Mouse (Mus musculus) G1E (cell line): ENCODE data around the gene Tbcel. TPM values are rescaled to one million over a fixed set of nuclear protein-coding genes. Genes with fewer than 3 reads are reported as not detected.
A peak's percentile ranks its signal among the peaks of the same experiment; 100 is the strongest.

Experiments
- ATAC-seq: 2 replicates; pipeline ENCODE4 v1.8.0; 2016; ENCODE audit warnings: mild to moderate bottlenecking; ENCODE audit not compliant: insufficient number of reproducible peaks, poor library complexity, low FRiP score, severe bottlenecking; ENCODE audit errors: extremely low read depth
- DNase-seq: peaks from one replicate; pipeline ENCODE4 v3.0.0; 2012; ENCODE audit warnings: low spot score
- H3K27me3 ChIP-seq: 2 replicates; pipeline ENCODE4 v1.6.1; 2012; ENCODE audit warnings: mild to moderate bottlenecking, low read length, inconsistent platforms; ENCODE audit not compliant: insufficient read depth
- H3K36me3 ChIP-seq: replicated peaks from 2 replicates; pipeline ENCODE3; 2012; ENCODE audit warnings: mild to moderate bottlenecking, inconsistent platforms
- H3K4me1 ChIP-seq: 2 replicates; pipeline ENCODE4 v1.6.1; 2012; ENCODE audit warnings: low read depth, low read length, inconsistent platforms, mixed read lengths; ENCODE audit not compliant: insufficient read depth
- H3K4me3 ChIP-seq: 2 replicates; pipeline ENCODE4 v1.5.1; 2012; ENCODE audit warnings: low read depth, mild to moderate bottlenecking, inconsistent platforms, low read length, moderate library complexity, mixed read lengths
- H3K9me3 ChIP-seq: replicated peaks from 2 replicates; pipeline ENCODE4 v1.6.1; 2012; ENCODE audit warnings: inconsistent platforms
- CTCF ChIP-seq: IDR thresholded peaks from 2 replicates; pipeline ENCODE4 v1.5.1; 2012; ENCODE audit warnings: low read depth, low read length, inconsistent platforms, mixed read lengths
- GATA1 ChIP-seq: IDR thresholded peaks from 2 replicates; pipeline ENCODE4 v1.6.1; 2012; ENCODE audit warnings: borderline replicate concordance, low read length, inconsistent platforms, mixed read lengths
- GATA2 ChIP-seq: IDR thresholded peaks from 2 replicates; pipeline ENCODE4 v1.6.1; 2012; ENCODE audit warnings: low read depth, low read length, inconsistent platforms, borderline replicate concordance
- POLR2AphosphoS5 ChIP-seq: IDR thresholded peaks from 2 replicates; pipeline ENCODE4 v1.6.1; 2012; ENCODE audit warnings: low read depth, low read length, inconsistent platforms; ENCODE audit not compliant: insufficient replicate concordance
- TAL1 ChIP-seq: conservative IDR thresholded peaks from 2 replicates; pipeline ENCODE4 v1.6.1; 2012; ENCODE audit warnings: low read depth, low read length, inconsistent platforms, mixed read lengths
- polyA plus RNA-seq: library from polyadenylated mRNA; stranded (reverse); fragments of >175 nt; gene quantifications from 2 replicates; pipeline ENCODE4 v1.2.3, GENCODE M21; 2012
- total RNA-seq, 2 experiments: library from RNA; stranded (forward) in 1 of 2; stranded (reverse) in 1 of 2; fragments of 200-1000 nt in 1 of 2; fragments of >200 nt in 1 of 2; fragmentation: Nextera tagmentation in 1 of 2; gene quantifications; 2 replicates each; pipeline ENCODE4 v1.2.3; 2014 to 2017

Gene Tbcel
- total and polyA plus RNA-seq, 3 experiments = 4.2 to 33.3 (median 31.1) TPM

GRCm38 (mm10) chr9:42441234-42441633, 66.4 kb downstream of the Tbcel start:
- TF ChIP-seq TAL1 (no peak), POLR2AphosphoS5 (no peak), GATA2 (no peak), GATA1 (no peak), CTCF (no peak)
- peaks cover 11% of the 10 kb centered on the region for H3K4me1 ChIP-seq
- H3K9me3 ChIP-seq = no peaks in the 10 kb centered on the region
- H3K4me3 ChIP-seq = no peak overlapping the region
- no peaks in the 10 kb centered on the region for H3K27me3 ChIP-seq
- no peak for DNase-seq
- ATAC-seq = no peak
- peaks cover 96% of the 10 kb centered on the region for H3K36me3 ChIP-seq

DNA sequence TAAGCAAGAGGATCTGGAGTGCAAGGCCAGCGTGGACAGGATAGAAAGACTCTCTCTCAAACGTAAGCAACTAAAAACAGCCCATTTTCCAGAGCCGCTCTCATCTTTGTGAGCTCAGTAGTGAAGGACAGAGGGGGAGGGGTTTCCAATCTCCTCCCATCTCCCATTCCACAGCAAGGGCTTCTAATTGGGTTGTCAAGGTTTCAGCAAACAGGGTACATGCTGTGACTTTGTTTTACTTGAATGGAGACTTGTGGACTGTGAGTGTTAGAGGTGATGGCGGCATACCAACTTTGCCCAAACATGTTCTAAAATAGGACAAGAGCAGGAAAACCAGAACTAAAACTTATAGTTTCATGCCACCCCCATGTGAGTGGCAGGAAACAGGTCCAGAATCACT, 68.2 kb downstream of the Tbcel start:
- Histone ChIP-seq H3K4me3 (no peak overlapping the region), H3K4me1 (peaks cover 17% of the 10 kb centered on the region), H3K36me3 (peaks cover 97% of the 10 kb centered on the region), H3K27me3 (no peaks in the 10 kb centered on the region), H3K9me3 (no peaks in the 10 kb centered on the region)
- TF ChIP-seq GATA1 = no peak
- no peak for TF ChIP-seq TAL1
- no peak for TF ChIP-seq CTCF
- no peak for TF ChIP-seq POLR2AphosphoS5
- no peak for TF ChIP-seq GATA2
- ATAC-seq (no peak), DNase-seq (no peak)

- DNase-seq = no peak
- H3K4me3 ChIP-seq = no peak overlapping the region
- peaks cover 100% of the 10 kb centered on the region for H3K36me3 ChIP-seq
These were observed 75.5 kb downstream of the Tbcel start for GRCm38 (mm10) chr9:42432155-42432554.

DNA sequence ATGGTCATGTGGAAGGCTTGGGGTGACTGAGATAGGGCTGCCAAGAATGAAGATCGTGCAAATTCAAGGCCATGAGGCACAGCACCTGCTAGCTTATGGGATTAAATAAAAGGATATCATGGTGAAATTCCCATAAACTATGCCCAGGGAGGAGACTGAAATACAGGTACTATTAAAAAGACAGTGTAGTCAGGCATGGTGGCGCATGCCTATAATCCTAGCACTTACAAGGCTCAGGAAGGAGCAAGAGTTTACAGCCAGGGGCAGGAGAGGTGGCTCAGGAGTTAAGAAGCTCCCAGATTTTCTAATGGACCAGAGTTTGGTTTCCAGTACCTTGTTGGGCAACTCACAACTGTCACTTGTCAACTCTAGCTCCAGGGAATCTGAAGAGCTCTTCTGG, 76.0 kb downstream of the Tbcel start:
- Histone ChIP-seq H3K27me3 (no peaks in the 10 kb centered on the region), H3K36me3 (peaks cover 100% of the 10 kb centered on the region), H3K4me3 (no peak overlapping the region), H3K9me3 (no peaks in the 10 kb centered on the region), H3K4me1 (peaks cover 13% of the 10 kb centered on the region)
- TF ChIP-seq GATA2 (no peak), POLR2AphosphoS5 (no peak), CTCF (no peak), GATA1 (no peak), TAL1 (no peak)
- ATAC-seq = no peak
- DNase-seq = no peak

More at GRCm38 (mm10) chr9:42432155-42432554, 75.5 kb downstream of the Tbcel start:
- H3K27me3 ChIP-seq = no peaks in the 10 kb centered on the region
- peak; percentile 22; the same call in 1 of the 2 replicates for ATAC-seq
- H3K4me1 ChIP-seq = peaks cover 15% of the 10 kb centered on the region
- no peaks in the 10 kb centered on the region for H3K9me3 ChIP-seq
- TF ChIP-seq TAL1 (no peak), CTCF (no peak), GATA1 (no peak), POLR2AphosphoS5 (no peak), GATA2 (no peak)

- TF ChIP-seq TAL1 (no peak), GATA1 (no peak), CTCF (no peak), GATA2 (no peak), POLR2AphosphoS5 (no peak)
These were observed 79.3 kb downstream of the Tbcel start for GRCm38 (mm10) chr9:42428060-42428924.

GRCm38 (mm10) chr9:42426661-42427358, 80.8 kb downstream of the Tbcel start:
- no peak for TF ChIP-seq POLR2AphosphoS5
- no peak for TF ChIP-seq TAL1
- TF ChIP-seq GATA1 = no peak
- TF ChIP-seq CTCF = no peak
- no peak for TF ChIP-seq GATA2
- Histone ChIP-seq H3K4me1 (peaks cover 10% of the 10 kb centered on the region; the same call in 1 of the 2 replicates), H3K4me3 (no peak overlapping the region), H3K9me3 (no peaks in the 10 kb centered on the region), H3K36me3 (peaks cover 97% of the 10 kb centered on the region), H3K27me3 (no peaks in the 10 kb centered on the region)
- no peak for DNase-seq
- ATAC-seq = no peak

More at GRCm38 (mm10) chr9:42428060-42428924, 79.3 kb downstream of the Tbcel start:
- Histone ChIP-seq H3K4me1 (peaks cover 10% of the 10 kb centered on the region; the same call in 1 of the 2 replicates), H3K9me3 (no peaks in the 10 kb centered on the region), H3K27me3 (no peaks in the 10 kb centered on the region), H3K4me3 (no peak overlapping the region), H3K36me3 (peaks cover 97% of the 10 kb centered on the region)
- no peak for ATAC-seq
- DNase-seq = no peak
